Mouse (Mus musculus): ENCODE data around the gene Uimc1. TPM values are rescaled to one million over a fixed set of nuclear protein-coding genes. Genes with fewer than 3 reads are reported as not detected.

The Uimc1 gene
- total and polyA plus RNA-seq, 3 experiments = 20.7 to 177 (median 44.5) TPM

GRCm38 (mm10) chr13:55099066-55099725 is 904 bp downstream of the Uimc1 start:
- Histone ChIP-seq H3K9ac (ENCODE audit: insufficient read depth, low read depth) (peak overlapping the region; percentile 89), H3K9me3 (replicated peaks; ENCODE audit: low read length) (no peaks in the 10 kb centered on the region), H3K79me2 (replicated peaks; ENCODE audit: control insufficient read depth, extremely low read depth, insufficient read depth, poor library complexity, severe bottlenecking) (peaks cover 16% of the 10 kb centered on the region), H3K4me1 (ENCODE audit: control insufficient read depth in 1 of 2, insufficient read depth in 2 of 2) (peaks cover 0 to 2% of the 10 kb centered on the region in 2 experiments; a peak in 1 of 4 replicates), H3K27ac (ENCODE audit: insufficient read depth, low read depth) (peak overlapping the region; percentile 83), H3K27me3 (replicated peaks) (no peaks in the 10 kb centered on the region), H3K36me3 (replicated peaks in 1 of 2; ENCODE audit: control insufficient read depth in 1 of 2, insufficient read depth in 1 of 2, low read length in 1 of 2) (no peaks in the 10 kb centered on the region), H3K4me3 (replicated peaks in 1 of 3; ENCODE audit: low read depth in 2 of 3, low read length in 2 of 3, poor library complexity in 1 of 3) (peak overlapping the region; percentile 80 to 96 (median 84)), H3K4me2 (ENCODE audit: insufficient read depth, low read depth, poor library complexity, severe bottlenecking) (peak overlapping the region; percentile 99)
- in situ Hi-C loops (cut with MboI; ENCODE audit: low pct_ligation_motif_present, low pct_unique_long_range_greater_than_20kb, low sequenced_read_pairs) = no loop called here
- peak; percentile 76 for DNase-seq (ENCODE audit: extremely low read depth)
- TF ChIP-seq USF1 (IDR thresholded peaks at IDR 0.05; ENCODE audit: low read depth, low read length) = no peak
- TF ChIP-seq MXI1 (IDR thresholded peaks at IDR 0.05; ENCODE audit: low read depth, low read length) = peak; percentile 51
- no peak for TF ChIP-seq RCOR1 (conservative IDR thresholded peaks at IDR 0.05; ENCODE audit: low read depth, low read length)
- no peak for TF ChIP-seq JUND (conservative IDR thresholded peaks at IDR 0.05; ENCODE audit: low read depth, low read length)
- no peak for TF ChIP-seq TBP (conservative IDR thresholded peaks at IDR 0.05; ENCODE audit: low read depth, low read length)
- no peak for TF ChIP-seq RAD21 (IDR thresholded peaks at IDR 0.05; ENCODE audit: low read depth, low read length)
- TF ChIP-seq MAZ (IDR thresholded peaks at IDR 0.05; ENCODE audit: low read depth, low read length) = no peak; the same call in 1 of the 2 replicates
- no peak for TF ChIP-seq HCFC1 (IDR thresholded peaks at IDR 0.05; ENCODE audit: low read depth, low read length)
- no peak for TF ChIP-seq E2F4 (IDR thresholded peaks at IDR 0.05; ENCODE audit: insufficient replicate concordance, low read depth, low read length)
- peak; percentile 56; the same call in 1 of the 2 replicates for TF ChIP-seq CHD1 (IDR thresholded peaks at IDR 0.05; ENCODE audit: low read depth, low read length)
- TF ChIP-seq ZC3H11A (IDR thresholded peaks at IDR 0.05; ENCODE audit: low read depth, low read length) = no peak
- no peak for TF ChIP-seq JUN (IDR thresholded peaks at IDR 0.05; ENCODE audit: insufficient read depth, low read depth, low read length)
- TF ChIP-seq POLR2A (IDR thresholded peaks at IDR 0.05; ENCODE audit: low read depth, low read length) = no peak
- no peak for TF ChIP-seq ZMIZ1 (IDR thresholded peaks at IDR 0.05; ENCODE audit: low read depth, low read length)
- TF ChIP-seq POLR2AphosphoS2 (IDR thresholded peaks at IDR 0.05; ENCODE audit: low read depth, low read length) = no peak
- TF ChIP-seq MYC (IDR thresholded peaks at IDR 0.05; ENCODE audit: low read depth, low read length) = no peak
- TF ChIP-seq ELF1 (IDR thresholded peaks at IDR 0.05; ENCODE audit: low read depth, low read length) = no peak
- TF ChIP-seq UBTF (IDR thresholded peaks at IDR 0.05; ENCODE audit: low read depth, low read length) = no peak
- TF ChIP-seq ZNF384 (IDR thresholded peaks at IDR 0.05; ENCODE audit: low read depth, low read length) = no peak
- no peak for TF ChIP-seq CTCF (conservative IDR thresholded peaks at IDR 0.05 in 1 of 2, IDR thresholded peaks at IDR 0.05 in 1 of 2; ENCODE audit: low read depth in 2 of 2, low read length in 2 of 2)
- no peak for TF ChIP-seq TCF12 (IDR thresholded peaks at IDR 0.05; ENCODE audit: low read depth, low read length)
- TF ChIP-seq ETS1 (conservative IDR thresholded peaks at IDR 0.05; ENCODE audit: low read depth, low read length) = no peak
- TF ChIP-seq MAX (IDR thresholded peaks at IDR 0.05; ENCODE audit: low read length) = peak; percentile 55; the same call in 1 of the 2 replicates
- TF ChIP-seq SIN3A (IDR thresholded peaks at IDR 0.05; ENCODE audit: low read length) = peak; percentile 1; the same call in 1 of the 2 replicates
- TF ChIP-seq MEF2A (IDR thresholded peaks at IDR 0.05; ENCODE audit: borderline replicate concordance, low read depth, low read length) = no peak
- TF ChIP-seq NRF1 (IDR thresholded peaks at IDR 0.05; ENCODE audit: low read depth, low read length) = no peak
- no peak for TF ChIP-seq BHLHE40 (IDR thresholded peaks at IDR 0.05; ENCODE audit: low read depth, low read length)
- no peak for TF ChIP-seq MAFK (IDR thresholded peaks at IDR 0.05; ENCODE audit: insufficient replicate concordance, low read length)
- no peak for TF ChIP-seq EP300 (IDR thresholded peaks at IDR 0.05; ENCODE audit: low read length)
- no peak for TF ChIP-seq NELFE (IDR thresholded peaks at IDR 0.05; ENCODE audit: low read depth, low read length)
- no peak for TF ChIP-seq SMC3 (IDR thresholded peaks at IDR 0.05; ENCODE audit: low read depth, low read length)
- no peak for TF ChIP-seq CHD2 (IDR thresholded peaks at IDR 0.05; ENCODE audit: low read length)
- no peak for TF ChIP-seq PAX5 (IDR thresholded peaks at IDR 0.05; ENCODE audit: low read length)
- dilution Hi-C loops (cut with MboI; ENCODE audit: extremely low pct_ligation_motif_present, extremely low pct_unique_long_range_greater_than_20kb, low sequenced_read_pairs) = no loop called here

Data from CH12.LX (cell line).